Mouse (Mus musculus) kidney, postnatal 36 days (tissue): Measurements from ENCODE around the gene Vps39.
A peak's percentile ranks its signal among the peaks of the same experiment; 100 is the strongest.

Experiments
- DNase-seq, 2 experiments: peaks; one replicate each; pipeline ENCODE4 v3.0.0; 2021 to 2022; ENCODE audit warnings: mixed read lengths in 2 of 2

Gene Vps39

DNA sequence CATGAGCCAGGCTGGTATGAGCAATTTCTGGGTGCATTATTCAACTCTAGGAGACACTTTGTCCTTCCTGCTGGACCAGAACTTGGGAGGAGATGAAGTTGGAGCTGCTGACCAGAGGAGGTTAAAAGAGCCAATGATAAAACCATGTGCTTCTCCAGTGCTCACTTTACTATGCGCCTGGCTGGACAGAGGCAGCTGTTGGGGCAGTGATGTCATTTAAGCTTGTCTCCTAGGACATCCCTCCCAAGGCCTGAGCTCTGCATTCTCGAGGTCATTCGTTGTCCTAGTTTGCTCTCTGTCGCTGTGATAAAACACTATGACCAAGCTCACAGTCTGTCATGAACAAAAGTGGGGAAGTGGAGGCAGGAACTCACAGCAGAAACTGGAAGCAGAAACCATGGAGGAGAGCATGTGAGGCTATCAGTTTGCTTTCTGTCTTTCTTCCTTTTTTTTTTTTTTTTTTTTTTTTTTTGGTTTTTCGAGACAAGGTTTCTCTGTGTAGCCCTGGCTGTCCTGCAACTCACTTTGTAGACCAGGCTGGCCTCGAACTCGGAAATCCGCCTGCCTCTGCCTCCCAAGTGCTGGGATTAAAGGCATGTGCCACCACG is 61.4 kb downstream of the Vps39 start:
- no peak for DNase-seq

DNA sequence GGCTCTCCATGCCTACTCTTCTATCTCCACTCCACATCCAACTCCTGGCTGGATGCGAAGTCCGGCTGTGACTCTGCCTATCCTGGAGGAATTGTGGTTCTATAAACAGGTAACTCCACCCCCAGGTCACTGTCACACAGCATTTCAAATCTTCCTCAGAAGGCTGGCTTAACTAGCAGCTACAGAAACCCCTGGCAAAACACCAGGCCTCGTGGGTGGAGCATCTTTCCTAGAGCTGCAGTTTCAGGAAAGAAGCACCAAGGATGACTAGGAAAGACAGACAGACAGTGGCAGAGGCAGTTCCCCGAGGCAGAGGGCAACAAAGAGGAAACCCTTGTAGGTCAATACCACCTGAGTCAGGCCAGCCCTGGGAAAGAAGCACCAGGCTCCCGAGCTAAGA is 63.9 kb downstream of the Vps39 start, which contains the start of gene Pla2g4d:
Gene Pla2g4d (minus strand): TSS at position 203 of the 400 bp plus-strand sequence.
- DNase-seq = no peak

DNA sequence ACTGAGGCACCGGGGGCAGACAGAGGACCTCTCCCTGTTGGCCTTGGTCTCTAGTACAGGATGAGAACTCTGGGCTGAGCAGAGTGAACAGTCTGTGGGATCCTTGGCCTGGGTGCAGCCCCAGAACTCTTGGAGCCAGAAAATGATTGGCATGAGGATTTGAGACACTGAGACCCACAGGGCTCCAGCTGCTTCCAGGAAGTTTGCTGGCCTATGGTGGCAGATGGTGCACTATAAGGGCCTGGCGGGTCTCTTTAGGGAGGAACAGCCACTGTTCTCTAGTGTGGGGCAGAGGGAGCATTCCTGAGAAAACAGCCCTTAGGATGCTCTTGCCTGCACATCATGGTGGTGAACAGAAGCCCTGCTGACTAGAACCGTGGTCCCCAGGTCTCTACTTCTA is 64.5 kb downstream of the Vps39 start:
- no peak for DNase-seq

DNA sequence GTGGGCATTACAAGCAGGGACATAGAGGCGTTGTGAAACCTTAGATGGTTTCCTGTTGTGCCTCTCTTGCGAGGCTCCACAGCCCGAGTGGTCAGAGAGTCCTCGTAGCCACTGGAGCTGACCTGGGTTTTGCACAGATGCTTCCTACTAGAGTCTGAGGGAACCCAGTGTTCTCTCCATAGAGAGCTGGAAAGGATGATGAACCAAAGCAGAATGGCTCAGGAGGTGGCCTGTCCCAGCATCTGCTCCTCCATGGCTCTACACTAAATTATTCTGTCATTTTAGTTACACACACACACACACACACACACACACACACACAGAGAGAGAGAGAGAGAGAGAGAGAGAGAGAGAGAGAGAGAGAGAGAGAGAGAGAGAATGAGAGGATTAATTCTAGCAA is 67.3 kb downstream of the Vps39 start:
- no peak for DNase-seq

DNA sequence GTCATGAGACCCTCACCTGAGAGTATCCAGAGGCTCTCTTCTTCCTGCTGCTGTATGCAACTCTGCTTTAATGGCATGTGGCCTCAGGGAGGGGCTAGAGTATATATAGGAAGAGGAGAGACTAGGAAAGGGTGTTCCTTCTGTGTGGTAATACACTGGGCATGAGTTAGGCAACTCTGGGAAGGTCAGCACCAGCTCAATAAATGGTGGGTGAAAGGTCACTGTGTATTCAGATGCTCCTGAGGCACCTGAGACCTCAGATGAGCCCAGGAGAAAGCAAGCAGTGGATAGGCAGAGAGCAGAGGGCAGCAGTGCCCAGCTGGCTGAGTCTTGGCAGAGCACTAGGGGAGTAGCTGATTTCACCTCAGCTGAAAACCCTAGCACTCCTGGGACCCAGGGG is 68.2 kb downstream of the Vps39 start:
- DNase-seq = no peak

DNA sequence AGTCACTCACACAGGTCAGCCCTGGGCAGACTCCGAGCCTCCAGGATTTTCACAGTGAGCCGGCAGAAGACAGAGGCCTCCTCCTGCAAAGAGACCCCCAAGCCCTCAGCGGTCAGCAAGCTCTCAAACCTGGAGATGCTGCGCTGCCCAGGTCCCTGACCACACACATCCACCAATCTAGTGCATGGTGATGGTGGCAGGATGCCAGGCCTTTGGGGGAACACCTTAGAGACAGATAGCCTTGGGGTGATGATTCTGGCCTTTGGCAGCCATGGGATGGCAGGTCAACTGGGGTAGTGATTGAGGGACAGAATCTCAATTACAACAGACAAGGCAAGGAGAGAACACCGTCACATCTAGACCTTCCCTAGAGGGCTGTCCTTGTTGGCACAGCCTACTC is 68.8 kb downstream of the Vps39 start:
- DNase-seq = no peak

DNA sequence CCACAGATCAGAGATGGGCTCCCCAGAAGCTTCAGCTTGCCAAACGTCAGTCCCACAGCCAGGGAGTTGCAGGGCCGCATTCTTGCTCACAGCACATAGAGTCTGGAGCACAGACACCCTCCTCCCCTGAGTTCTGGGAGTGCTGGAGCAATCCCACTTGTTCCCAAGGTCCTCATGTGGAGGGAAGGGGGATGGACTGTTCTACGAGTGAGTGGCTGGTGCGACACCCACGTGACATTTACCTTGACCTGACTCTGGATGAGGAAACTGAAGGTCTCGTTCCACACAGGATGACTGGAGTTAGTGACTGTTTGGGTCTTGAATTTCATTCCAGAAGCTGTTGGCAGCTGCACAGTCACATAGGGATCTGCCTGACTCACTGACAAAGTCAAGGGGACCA is 69.4 kb downstream of the Vps39 start:
- DNase-seq = no peak

DNA sequence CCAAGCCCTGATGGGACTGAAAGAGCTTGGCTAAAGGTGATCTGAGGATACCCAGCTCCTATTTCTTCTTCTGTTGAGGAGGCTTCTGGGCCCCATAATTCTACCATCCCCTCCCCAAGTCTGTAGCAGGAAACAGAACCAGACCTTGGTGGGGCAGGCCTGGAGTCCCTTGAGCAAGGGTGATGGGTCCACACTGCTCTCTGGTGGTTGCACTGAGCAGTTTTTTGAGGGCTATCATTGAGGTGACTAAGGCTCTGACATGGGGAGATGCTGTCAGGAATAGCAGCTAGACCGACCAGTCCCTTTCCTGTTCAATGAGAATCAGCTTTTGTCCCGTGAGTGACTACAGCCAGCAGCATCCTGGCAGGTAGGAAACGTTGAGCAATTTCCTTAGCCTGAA is 71.7 kb downstream of the Vps39 start:
- DNase-seq = no peak

DNA sequence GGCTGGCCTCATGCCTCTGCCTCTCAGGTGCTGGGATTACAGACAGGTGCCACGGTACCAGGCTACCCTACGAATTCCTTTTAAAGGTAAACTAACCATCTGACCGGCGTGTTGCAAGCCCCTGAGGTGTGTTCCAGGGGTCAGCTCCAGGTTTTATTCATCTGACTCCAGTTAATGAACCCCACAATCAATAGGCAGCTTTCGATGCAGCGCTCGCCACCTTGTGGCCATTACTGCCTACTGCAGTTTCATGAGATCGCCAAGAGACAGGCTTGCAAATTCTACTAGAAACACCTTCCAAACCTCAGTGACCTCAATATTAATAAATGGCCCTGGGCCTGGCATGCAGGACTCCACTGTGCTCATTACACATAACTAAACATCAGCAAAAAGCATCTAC is 73.0 kb downstream of the Vps39 start:
- peak; percentile 27 to 78 for DNase-seq

DNA sequence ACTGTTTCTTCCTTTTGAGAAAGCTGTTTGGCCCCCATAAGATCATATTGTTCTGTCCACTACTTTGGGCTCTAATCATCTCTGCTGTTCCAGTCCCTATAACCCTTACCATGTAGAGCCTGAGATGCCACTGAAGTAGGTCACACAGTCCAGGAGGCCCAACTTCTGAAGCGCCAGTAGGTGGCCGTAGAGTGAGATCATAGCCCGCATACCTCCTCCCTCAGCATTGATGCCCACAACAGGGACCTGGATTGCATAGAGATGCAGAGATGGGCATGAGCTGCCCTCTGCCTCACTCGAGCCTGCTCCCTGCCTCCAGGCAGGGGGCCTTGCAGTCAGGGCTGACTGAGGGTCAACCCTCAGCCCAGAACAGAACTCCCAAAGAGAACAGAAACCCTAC is 76.0 kb downstream of the Vps39 start:
- no peak for DNase-seq

DNA sequence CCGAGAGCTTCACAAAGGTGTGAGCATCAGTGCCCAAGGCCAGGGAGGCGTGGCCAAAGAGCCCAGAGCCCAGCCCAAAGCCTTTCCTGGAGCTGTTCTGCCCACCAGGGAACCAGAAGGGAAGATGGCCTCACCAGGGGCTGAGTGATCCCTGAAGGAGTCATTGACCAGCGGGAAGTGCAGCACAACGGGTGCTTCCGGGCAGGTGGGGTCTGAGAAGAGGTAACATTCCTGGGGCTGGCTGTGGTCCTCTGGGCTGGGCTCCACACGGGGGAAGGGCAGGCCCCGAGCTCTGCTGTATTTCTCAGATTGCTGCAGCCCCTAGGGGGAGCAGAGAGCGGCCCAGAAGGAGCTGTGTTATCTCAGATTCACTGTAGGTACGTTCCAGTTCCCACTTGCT is 84.3 kb downstream of the Vps39 start:
- no peak for DNase-seq
